Mouse (Mus musculus): ENCODE results near the gene Chchd10. TPM values are rescaled to one million over a fixed set of nuclear protein-coding genes. Genes with fewer than 3 reads are reported as not detected.

Gene Chchd10
- polyA plus RNA-seq, 2 experiments, result 11.7 to 24.8 TPM

- no peak for ATAC-seq (ENCODE audit: low FRiP score, low read depth)
- H3K4me1 ChIP-seq (ENCODE audit: control insufficient read depth, insufficient read depth, low read length), result no peaks in the 10 kb centered on the region
- no peaks in the 10 kb centered on the region for H3K27me3 ChIP-seq (ENCODE audit: control insufficient read depth, insufficient read depth, low read length)
- H3K27ac ChIP-seq (replicated peaks; ENCODE audit: low read depth, low read length), result no peak overlapping the region
- TF ChIP-seq POLR2A (IDR thresholded peaks at IDR 0.05; ENCODE audit: borderline replicate concordance, extremely low read depth, insufficient read depth, insufficient read length), result no peak
- H3K4me2 ChIP-seq (replicated peaks; ENCODE audit: low read depth, low read length, severe bottlenecking), result no peak overlapping the region
- DNase-seq (ENCODE audit: low spot score), result no peak
- no peak overlapping the region for H3K9ac ChIP-seq (ENCODE audit: low read depth, low read length, severe bottlenecking)
- no peak overlapping the region for H3K4me3 ChIP-seq (replicated peaks; ENCODE audit: low read length)
- no peaks in the 10 kb centered on the region for H3K9me3 ChIP-seq (ENCODE audit: control insufficient read depth, low read length)
- 73% methylated on average over 5 of the region's 5 CpGs for WGBS
- no peaks in the 10 kb centered on the region for H3K36me3 ChIP-seq (ENCODE audit: control insufficient read depth, insufficient read depth, low read length)
Measured at GRCm38 (mm10) chr10:75975216-75975615, 42.3 kb downstream of the Chchd10 start.

DNA sequence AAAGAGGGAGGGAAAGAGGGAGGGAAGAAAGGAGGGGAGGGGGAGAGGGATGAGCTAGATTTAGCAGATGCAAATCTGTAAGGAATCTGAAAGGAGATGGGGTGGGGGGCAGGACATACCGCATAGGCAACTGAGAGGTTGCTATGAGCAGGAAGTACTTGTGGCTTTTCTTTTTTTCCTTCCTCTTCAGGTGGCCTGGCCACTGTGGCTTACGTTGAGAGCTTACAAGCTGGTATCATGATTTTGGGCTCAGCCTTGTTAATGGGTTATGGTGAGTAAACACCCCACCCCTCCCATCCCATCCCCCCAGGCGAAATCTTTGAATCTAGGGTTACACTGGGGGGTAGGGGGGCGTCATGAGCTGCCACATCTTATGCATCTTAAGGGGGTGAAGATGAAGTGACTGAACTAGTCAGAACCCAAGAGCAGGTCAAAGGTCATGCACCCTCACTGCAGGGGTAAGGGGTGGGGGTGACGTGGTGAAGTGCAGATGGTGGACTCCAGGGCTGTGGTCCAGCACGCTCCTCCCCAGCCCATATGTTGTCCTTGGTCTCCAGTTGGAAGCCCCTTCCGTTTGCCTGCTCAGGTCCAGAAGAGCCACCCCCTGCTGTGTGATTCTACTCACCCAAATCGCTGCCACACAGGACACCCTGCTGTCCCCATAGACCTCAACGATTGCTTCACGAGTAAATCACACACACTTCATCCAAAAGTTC lies 45.3 kb downstream of the Chchd10 start:
- H3K27me3 ChIP-seq (ENCODE audit: control insufficient read depth, insufficient read depth, low read length), result no peaks in the 10 kb centered on the region
- no peaks in the 10 kb centered on the region for H3K4me1 ChIP-seq (ENCODE audit: control insufficient read depth, insufficient read depth, low read length)
- no peak overlapping the region for H3K4me3 ChIP-seq (replicated peaks; ENCODE audit: low read length)
- H3K27ac ChIP-seq (replicated peaks; ENCODE audit: low read depth, low read length), result no peak overlapping the region
- no peaks in the 10 kb centered on the region for H3K9me3 ChIP-seq (ENCODE audit: control insufficient read depth, low read length)
- no peak overlapping the region for H3K9ac ChIP-seq (ENCODE audit: low read depth, low read length, severe bottlenecking)
- H3K36me3 ChIP-seq (ENCODE audit: control insufficient read depth, insufficient read depth, low read length), result no peaks in the 10 kb centered on the region
- DNase-seq (ENCODE audit: low spot score), result no peak
- no peak overlapping the region for H3K4me2 ChIP-seq (replicated peaks; ENCODE audit: low read depth, low read length, severe bottlenecking)
- WGBS, result 48% methylated on average over 10 of the region's 10 CpGs
- TF ChIP-seq POLR2A (IDR thresholded peaks at IDR 0.05; ENCODE audit: borderline replicate concordance, extremely low read depth, insufficient read depth, insufficient read length), result no peak
- no peak for ATAC-seq (ENCODE audit: low FRiP score, low read depth)

DNA sequence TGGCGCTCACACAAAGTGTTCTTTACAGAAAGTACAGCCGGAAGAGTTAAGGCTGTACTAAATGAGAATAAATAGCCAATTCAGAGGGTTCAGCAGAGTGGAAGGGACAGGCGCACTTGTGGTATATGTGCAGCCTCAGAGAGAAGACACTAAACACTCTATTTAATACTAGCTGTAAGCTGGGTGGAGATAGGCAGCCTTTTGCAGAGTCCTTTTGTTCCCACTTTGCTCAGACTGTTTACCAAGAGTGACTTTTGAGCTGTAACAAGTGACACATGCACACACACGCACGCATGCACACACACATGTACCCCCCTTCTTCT lies 45.9 kb downstream of the Chchd10 start:
- Histone ChIP-seq H3K36me3 (ENCODE audit: control insufficient read depth, insufficient read depth, low read length) (no peaks in the 10 kb centered on the region), H3K9ac (ENCODE audit: low read depth, low read length, severe bottlenecking) (no peak overlapping the region), H3K27ac (replicated peaks; ENCODE audit: low read depth, low read length) (no peak overlapping the region), H3K4me3 (replicated peaks; ENCODE audit: low read length) (no peak overlapping the region), H3K4me1 (ENCODE audit: control insufficient read depth, insufficient read depth, low read length) (no peaks in the 10 kb centered on the region), H3K9me3 (ENCODE audit: control insufficient read depth, low read length) (no peaks in the 10 kb centered on the region), H3K4me2 (replicated peaks; ENCODE audit: low read depth, low read length, severe bottlenecking) (no peak overlapping the region), H3K27me3 (ENCODE audit: control insufficient read depth, insufficient read depth, low read length) (no peaks in the 10 kb centered on the region)
- 92% methylated on average over 5 of the region's 5 CpGs for WGBS
- DNase-seq (ENCODE audit: low spot score) (no peak), ATAC-seq (ENCODE audit: low FRiP score, low read depth) (no peak)
- no peak for TF ChIP-seq POLR2A (IDR thresholded peaks at IDR 0.05; ENCODE audit: borderline replicate concordance, extremely low read depth, insufficient read depth, insufficient read length)

DNA sequence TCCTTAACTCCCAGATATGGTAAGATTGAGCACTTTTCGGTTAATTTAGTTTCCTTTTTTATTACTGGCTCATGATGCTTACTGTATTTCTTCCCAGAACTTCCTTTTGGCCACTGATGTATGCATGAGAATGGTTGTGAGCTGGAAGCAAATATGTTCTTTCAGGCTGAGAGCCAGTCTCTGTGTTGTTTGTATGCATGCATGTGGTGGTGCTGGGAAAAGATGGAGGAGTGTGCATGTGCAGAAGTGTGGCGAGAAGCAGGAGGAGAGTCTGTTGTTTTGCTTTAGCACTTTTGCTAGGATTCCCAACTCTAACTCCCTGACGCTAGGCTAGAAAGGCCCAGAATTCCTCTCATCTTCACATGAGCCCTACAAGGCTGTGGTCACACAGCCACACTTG lies 46.5 kb downstream of the Chchd10 start:
- Histone ChIP-seq H3K4me3 (replicated peaks; ENCODE audit: low read length) (no peak overlapping the region), H3K9ac (ENCODE audit: low read depth, low read length, severe bottlenecking) (no peak overlapping the region), H3K27ac (replicated peaks; ENCODE audit: low read depth, low read length) (no peak overlapping the region), H3K4me1 (ENCODE audit: control insufficient read depth, insufficient read depth, low read length) (no peaks in the 10 kb centered on the region), H3K4me2 (replicated peaks; ENCODE audit: low read depth, low read length, severe bottlenecking) (no peak overlapping the region), H3K36me3 (ENCODE audit: control insufficient read depth, insufficient read depth, low read length) (no peaks in the 10 kb centered on the region), H3K27me3 (ENCODE audit: control insufficient read depth, insufficient read depth, low read length) (no peaks in the 10 kb centered on the region), H3K9me3 (ENCODE audit: control insufficient read depth, low read length) (no peaks in the 10 kb centered on the region)
- DNase-seq (ENCODE audit: low spot score) (no peak), ATAC-seq (ENCODE audit: low FRiP score, low read depth) (no peak)
- no peak for TF ChIP-seq POLR2A (IDR thresholded peaks at IDR 0.05; ENCODE audit: borderline replicate concordance, extremely low read depth, insufficient read depth, insufficient read length)
- 88% methylated on average over 3 of the region's 3 CpGs for WGBS

Other genes with a start within 250 kb of the Chchd10 start
- gene Cabin1, start 168.8 kb upstream of the Chchd10 start, polyA plus RNA-seq (2012; rRNA removed), result 42.6 and 51.6 TPM in 2 replicates
- 32.3 and 33.4 TPM in 2 replicates for gene Cabin1, start 168.8 kb upstream of the Chchd10 start, polyA plus RNA-seq (2014; fragmentation: Nextera tagmentation; extraction: Ambion mirVana)
- 53.7 and 74.9 TPM in 2 replicates for gene Ddt, start 159.7 kb upstream of the Chchd10 start, polyA plus RNA-seq (2012; rRNA removed)
- gene Ddt, start 159.7 kb upstream of the Chchd10 start, polyA plus RNA-seq (2014; fragmentation: Nextera tagmentation; extraction: Ambion mirVana), result 70.3 and 78.2 TPM in 2 replicates
- gene Gm20441, start 152.2 kb upstream of the Chchd10 start, polyA plus RNA-seq (2012; rRNA removed), result 0.38 and 0.49 TPM in 2 replicates
- gene Gm20441, start 152.2 kb upstream of the Chchd10 start, polyA plus RNA-seq (2014; fragmentation: Nextera tagmentation; extraction: Ambion mirVana), result 1.0 TPM in 1 of 2 replicates, not detected in the other
- 24.0 and 26.3 TPM in 2 replicates for gene Gstt3, start 151.7 kb upstream of the Chchd10 start, polyA plus RNA-seq (2012; rRNA removed)
- 34.5 and 38.5 TPM in 2 replicates for gene Gstt3, start 151.7 kb upstream of the Chchd10 start, polyA plus RNA-seq (2014; fragmentation: Nextera tagmentation; extraction: Ambion mirVana)
- 27.0 and 30.0 TPM in 2 replicates for gene Gstt1, start 134.5 kb upstream of the Chchd10 start, polyA plus RNA-seq (2012; rRNA removed)
- 22.3 and 25.7 TPM in 2 replicates for gene Gstt1, start 134.5 kb upstream of the Chchd10 start, polyA plus RNA-seq (2014; fragmentation: Nextera tagmentation; extraction: Ambion mirVana)
- gene Gstt4, start 110.6 kb upstream of the Chchd10 start, polyA plus RNA-seq (2012; rRNA removed), result 0.08 TPM in 1 of 2 replicates, not detected in the other
- not detected in 2 replicates for gene Gstt4, start 110.6 kb upstream of the Chchd10 start, polyA plus RNA-seq (2014; fragmentation: Nextera tagmentation; extraction: Ambion mirVana)
- gene Gstt2, start 95.7 kb upstream of the Chchd10 start, polyA plus RNA-seq (2012; rRNA removed), result 24.8 and 28.7 TPM in 2 replicates
- 12.3 and 17.5 TPM in 2 replicates for gene Gstt2, start 95.7 kb upstream of the Chchd10 start, polyA plus RNA-seq (2014; fragmentation: Nextera tagmentation; extraction: Ambion mirVana)
- 1,684 and 2,799 TPM in 2 replicates for gene Mif, start 72.9 kb upstream of the Chchd10 start, polyA plus RNA-seq (2012; rRNA removed)
- 1,598 and 1,615 TPM in 2 replicates for gene Mif, start 72.9 kb upstream of the Chchd10 start, polyA plus RNA-seq (2014; fragmentation: Nextera tagmentation; extraction: Ambion mirVana)
- 6.7 and 9.0 TPM in 2 replicates for gene Derl3, start 39.7 kb upstream of the Chchd10 start, polyA plus RNA-seq (2012; rRNA removed)
- gene Derl3, start 39.7 kb upstream of the Chchd10 start, polyA plus RNA-seq (2014; fragmentation: Nextera tagmentation; extraction: Ambion mirVana), result 2.2 and 3.0 TPM in 2 replicates
- gene Smarcb1, start 11.5 kb upstream of the Chchd10 start, polyA plus RNA-seq (2012; rRNA removed), result 116 and 120 TPM in 2 replicates
- gene Smarcb1, start 11.5 kb upstream of the Chchd10 start, polyA plus RNA-seq (2014; fragmentation: Nextera tagmentation; extraction: Ambion mirVana), result 177 and 193 TPM in 2 replicates
- gene Mmp11, start 3.4 kb downstream of the Chchd10 start, polyA plus RNA-seq (2012; rRNA removed), result 240 and 307 TPM in 2 replicates
- gene Mmp11, start 3.4 kb downstream of the Chchd10 start, polyA plus RNA-seq (2014; fragmentation: Nextera tagmentation; extraction: Ambion mirVana), result 213 and 279 TPM in 2 replicates
- 0.16 TPM in 1 of 2 replicates, not detected in the other for gene Gm867, start 7.5 kb downstream of the Chchd10 start, polyA plus RNA-seq (2012; rRNA removed)
- 0.33 TPM in 1 of 2 replicates, not detected in the other for gene Gm867, start 7.5 kb downstream of the Chchd10 start, polyA plus RNA-seq (2014; fragmentation: Nextera tagmentation; extraction: Ambion mirVana)
- 0.15 and 0.22 TPM in 2 replicates for gene Vpreb3, start 9.9 kb downstream of the Chchd10 start, polyA plus RNA-seq (2012; rRNA removed)
- 0.35 and 0.76 TPM in 2 replicates for gene Vpreb3, start 9.9 kb downstream of the Chchd10 start, polyA plus RNA-seq (2014; fragmentation: Nextera tagmentation; extraction: Ambion mirVana)
- 0.04 and 0.09 TPM in 2 replicates for gene Gm5134, start 21.4 kb downstream of the Chchd10 start, polyA plus RNA-seq (2012; rRNA removed)
- gene Gm5134, start 21.4 kb downstream of the Chchd10 start, polyA plus RNA-seq (2014; fragmentation: Nextera tagmentation; extraction: Ambion mirVana), result 0.10 TPM in 1 of 2 replicates, not detected in the other
- gene Zfp280b, start 99.5 kb downstream of the Chchd10 start, polyA plus RNA-seq (2012; rRNA removed), result 13.7 and 15.5 TPM in 2 replicates
- gene Zfp280b, start 99.5 kb downstream of the Chchd10 start, polyA plus RNA-seq (2014; fragmentation: Nextera tagmentation; extraction: Ambion mirVana), result 19.6 and 20.6 TPM in 2 replicates
- not detected in 2 replicates for gene Slc5a4b, start 177.8 kb downstream of the Chchd10 start, polyA plus RNA-seq (2012; rRNA removed)
- not detected in 2 replicates for gene Slc5a4b, start 177.8 kb downstream of the Chchd10 start, polyA plus RNA-seq (2014; fragmentation: Nextera tagmentation; extraction: Ambion mirVana)
- 0.03 TPM in 1 of 2 replicates, not detected in the other for gene Slc5a4a, start 214.3 kb downstream of the Chchd10 start, polyA plus RNA-seq (2012; rRNA removed)
- not detected in 2 replicates for gene Slc5a4a, start 214.3 kb downstream of the Chchd10 start, polyA plus RNA-seq (2014; fragmentation: Nextera tagmentation; extraction: Ambion mirVana)